Mouse (Mus musculus): ENCODE data around the gene Arl2bp.
A peak's percentile ranks its signal among the peaks of the same experiment; 100 is the strongest.

Arl2bp gene

DNA sequence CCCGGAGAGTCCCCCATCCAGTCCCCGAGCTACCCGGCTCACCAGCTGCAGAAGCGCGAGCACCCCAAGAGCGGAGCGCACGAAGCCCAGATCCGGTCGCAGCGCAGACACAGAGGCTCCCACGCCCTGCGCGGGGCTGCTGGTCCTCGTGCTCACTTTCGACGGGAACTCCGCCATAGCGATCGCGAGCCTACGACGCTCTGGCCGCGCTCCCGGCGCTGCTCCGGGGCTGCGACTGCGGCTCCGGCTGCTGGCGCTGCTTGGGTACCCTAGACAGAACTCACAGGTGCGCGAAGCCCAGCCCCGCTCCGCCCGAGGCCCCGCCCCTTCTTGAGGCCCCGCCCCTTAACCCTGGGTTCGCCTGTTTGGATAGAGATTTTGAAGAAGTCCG lies 29.6 kb downstream of the Arl2bp start, which contains the start of gene Pllp:
Pllp (minus strand) TSS at position 285 of the 391 bp plus-strand sequence.
- DNase-seq: no peak

DNA sequence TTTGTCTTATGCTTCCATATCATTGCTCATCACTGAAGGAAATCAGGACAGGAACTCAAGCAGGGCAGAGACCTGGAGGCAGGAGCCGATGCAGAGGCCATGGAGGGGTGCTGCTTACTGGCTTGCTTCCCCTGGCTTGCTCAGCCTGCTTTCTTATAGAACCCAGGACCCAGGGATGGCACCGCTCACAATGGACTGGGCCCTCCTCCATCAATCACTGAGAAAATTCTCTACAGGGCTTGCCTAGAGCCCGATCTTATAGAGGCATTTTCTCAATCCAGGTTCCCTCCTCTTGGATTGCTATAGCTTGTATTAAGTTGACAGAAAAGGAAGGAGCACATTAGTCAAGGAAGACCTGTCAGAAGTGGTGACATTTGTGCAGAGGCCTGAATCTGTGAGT lies 30.2 kb downstream of the Arl2bp start:
- DNase-seq: no peak

- no peak for DNase-seq
These were observed 31.6 kb downstream of the Arl2bp start for GRCm38 (mm10) chr8:94697956-94698355.

DNA sequence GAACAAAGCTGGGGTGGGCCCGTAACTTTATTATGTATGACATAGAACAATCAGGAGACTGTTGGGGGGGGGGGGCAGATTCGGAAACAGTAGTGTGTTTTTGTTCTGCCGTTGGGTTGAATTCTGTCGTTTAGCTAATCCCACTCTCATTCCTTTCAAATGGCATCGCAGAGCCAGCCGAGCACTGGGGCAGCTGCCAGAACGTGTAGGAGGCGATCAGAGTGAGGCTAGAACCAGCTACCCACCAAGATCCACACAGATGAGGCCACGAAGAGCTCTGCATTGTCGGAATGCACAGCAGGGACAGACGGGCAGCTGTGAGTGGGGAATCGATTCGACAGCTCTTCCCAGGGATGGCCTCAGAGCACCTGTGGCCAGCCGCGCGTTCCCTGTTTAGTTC lies 33.0 kb downstream of the Arl2bp start:
- no peak for DNase-seq

DNA sequence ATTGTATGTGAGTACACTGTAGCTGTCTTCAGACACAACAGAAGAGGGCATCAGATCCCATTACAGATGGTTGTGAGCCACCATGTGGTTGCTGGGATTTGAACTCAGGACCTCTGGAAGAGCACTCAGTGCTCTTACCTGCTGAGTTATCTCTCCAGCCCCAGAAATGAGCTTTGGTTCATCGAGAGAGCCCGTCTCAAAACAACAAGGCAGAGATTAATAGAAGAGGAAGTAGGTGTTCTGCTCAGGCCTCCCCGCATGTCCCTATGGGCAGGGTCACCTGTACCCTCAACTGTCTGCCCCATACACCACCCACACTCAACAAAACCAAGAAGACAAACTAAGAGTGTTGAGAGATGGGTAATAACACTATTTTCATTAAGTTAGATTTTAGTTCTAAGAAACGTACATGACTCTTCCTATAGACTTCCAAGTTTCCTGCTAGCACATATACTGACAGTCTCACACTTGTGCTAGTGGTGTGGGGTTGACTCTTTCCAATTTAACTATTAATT lies 34.1 kb downstream of the Arl2bp start:
- DNase-seq: no peak

GRCm38 (mm10) chr8:94702156-94702555 lies 35.8 kb downstream of the Arl2bp start:
- DNase-seq: no peak

DNA sequence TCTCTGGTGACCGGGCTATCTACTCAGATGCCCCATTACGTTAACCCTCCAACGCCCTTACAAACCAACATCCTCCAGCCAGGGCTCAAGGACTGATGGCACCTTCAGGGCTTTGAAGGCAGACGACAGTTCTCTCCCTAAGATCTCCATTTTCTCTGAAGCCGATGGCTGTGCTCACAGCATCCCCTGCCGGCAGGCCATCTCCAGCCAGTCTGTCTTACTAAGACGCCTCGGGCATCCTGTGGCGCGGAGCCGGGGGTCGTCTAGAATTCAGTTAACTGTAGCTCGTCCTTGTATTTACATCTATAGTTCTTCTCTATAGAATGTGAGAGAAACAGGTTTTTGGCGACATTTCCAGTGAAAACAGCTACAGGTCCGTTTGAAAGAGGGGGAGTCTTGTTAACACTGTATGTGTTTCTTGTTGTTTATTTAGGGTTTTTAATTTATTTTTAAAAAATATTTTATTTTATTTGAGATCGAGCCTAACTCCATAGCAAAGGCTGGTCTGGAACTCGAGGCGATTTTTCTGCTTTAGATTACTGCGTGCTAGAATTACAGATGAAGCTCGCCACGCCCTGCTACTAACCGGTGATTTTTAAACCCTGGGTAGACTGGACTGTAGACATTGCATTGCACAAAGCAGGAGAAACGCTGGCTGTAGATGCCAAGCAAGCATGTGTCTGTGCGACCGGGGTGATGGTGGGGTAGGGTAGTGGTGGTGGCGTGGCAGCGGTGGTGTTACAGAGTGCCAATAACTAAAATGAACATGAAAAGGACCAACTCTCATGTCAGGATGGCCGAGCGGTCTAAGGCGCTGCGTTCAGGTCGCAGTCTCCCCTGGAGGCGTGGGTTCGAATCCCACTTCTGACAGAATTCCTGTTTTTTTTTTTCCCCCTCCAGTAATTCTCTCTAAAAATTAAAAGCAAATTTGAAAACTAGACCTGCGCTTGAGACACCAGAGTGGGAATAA lies 36.7 kb downstream of the Arl2bp start:
- DNase-seq: peak; percentile 61 to 74

DNA sequence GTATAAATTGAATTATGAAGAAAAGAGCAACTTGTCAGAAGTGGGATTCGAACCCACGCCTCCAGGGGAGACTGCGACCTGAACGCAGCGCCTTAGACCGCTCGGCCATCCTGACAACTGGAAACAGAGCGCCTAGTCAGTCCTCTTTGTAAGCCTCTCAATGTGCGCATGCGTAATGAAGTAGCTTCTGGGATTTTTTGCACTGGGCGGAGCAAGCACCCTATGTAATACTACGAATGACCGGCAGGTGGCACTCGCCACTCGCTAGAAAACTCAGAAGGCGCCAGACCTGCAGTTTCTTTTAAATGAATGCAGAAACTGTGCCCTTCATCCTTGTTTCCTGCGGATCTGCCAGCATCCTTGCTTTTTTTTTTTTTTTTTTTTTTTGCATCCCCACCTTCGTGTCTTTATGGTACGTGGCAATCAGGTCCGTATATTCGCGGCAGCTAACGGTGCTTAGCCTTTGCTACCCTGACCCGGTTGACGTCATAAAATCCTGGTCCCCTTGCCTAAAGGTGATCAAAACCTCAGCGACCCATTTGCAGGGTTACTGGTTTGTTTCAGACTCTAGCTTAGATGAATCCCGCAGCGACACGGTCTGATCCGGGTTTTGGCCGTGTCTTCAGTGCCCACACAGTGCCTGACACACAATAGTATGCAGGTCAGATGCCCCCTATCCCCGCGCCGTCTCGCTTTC lies 37.7 kb downstream of the Arl2bp start:
- peak; percentile 83 to 91 for DNase-seq

- no peak for DNase-seq
These were observed 38.2 kb downstream of the Arl2bp start for GRCm38 (mm10) chr8:94704669-94704984.

DNA sequence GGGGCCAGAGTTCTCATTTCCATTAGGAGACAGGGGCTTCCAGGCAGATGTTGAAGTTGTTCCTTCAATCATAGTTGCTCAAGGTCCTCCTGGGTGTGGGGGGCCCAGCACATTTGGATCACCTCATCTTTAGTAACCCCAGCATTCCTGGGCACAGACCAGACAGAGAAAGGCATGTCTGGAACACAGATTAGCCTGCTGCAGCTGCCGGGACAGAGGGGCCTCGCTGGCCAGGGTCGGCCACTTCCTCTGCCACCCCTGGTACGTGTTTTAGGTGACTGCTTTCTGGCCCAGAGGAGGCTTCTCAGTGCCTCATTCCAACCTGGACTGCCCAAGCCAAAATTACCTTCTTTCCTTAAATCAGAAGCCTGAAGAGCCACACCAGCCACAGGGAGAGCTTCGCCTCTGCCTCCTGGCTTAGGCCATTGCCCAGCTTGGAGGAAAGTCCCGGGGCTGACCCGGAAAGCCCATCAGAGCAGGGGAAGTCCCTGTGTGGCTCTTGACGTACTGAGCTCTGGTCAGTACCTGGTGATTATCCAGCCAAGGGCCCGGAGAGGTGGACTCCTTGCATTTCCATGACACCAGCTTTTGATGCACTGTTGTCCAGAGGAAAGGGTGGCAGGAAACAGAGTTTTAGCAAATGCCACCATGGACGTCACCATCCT lies 39.3 kb downstream of the Arl2bp start:
- no peak for DNase-seq

GRCm38 (mm10) chr8:94706732-94707395 lies 40.5 kb downstream of the Arl2bp start:
- no peak for DNase-seq

- DNase-seq: no peak
These were observed 43.9 kb downstream of the Arl2bp start for GRCm38 (mm10) chr8:94710336-94710735.

DNA sequence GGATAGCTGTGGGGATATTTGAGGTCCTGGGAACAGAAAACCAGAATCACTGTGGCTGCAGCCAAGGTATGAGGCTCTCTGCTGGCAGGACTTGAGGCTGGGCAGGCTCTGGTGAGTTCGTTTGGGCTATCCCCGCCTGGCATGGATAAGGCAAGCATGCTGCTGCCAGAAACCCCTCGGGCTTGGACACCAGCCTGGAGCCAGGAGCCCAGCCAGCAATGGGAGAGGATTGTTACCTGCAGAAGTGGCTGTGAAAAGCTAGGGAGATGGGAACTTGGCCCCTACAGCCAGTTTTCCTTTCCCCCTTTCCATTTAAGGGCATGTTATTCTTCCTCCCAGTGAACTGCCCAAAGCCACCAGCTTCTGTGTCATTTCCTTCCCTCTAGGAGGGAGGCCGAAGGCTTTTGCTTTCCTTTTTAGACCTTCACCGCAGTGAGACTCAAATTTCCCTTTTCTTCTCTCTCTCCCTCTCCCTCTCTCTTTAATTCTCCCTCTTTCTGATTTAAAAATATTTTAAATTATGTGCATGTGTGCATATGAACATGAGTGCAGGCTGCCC lies 44.8 kb downstream of the Arl2bp start:
- DNase-seq: no peak

DNA sequence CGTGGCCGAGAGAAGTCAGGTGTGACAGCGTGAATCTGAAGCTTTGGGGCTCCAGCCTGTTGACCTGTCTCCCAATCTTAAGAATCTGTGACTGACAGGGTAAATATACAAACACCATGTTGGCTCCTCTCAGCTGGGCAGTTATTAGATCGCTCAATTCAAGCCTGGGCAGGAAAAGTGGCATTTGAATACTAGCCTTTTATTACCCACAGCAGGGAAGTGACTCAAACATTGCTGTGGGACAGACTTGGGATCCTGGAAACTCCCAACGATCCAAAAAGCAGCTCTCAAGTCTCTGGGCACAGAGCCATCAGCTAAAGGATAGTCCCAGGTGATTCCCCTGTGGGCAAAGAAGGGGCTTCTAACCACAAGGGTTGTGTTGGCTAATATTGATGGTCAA lies 48.2 kb downstream of the Arl2bp start:
- no peak for DNase-seq

GRCm38 (mm10) chr8:94715871-94716270 lies 49.5 kb downstream of the Arl2bp start:
- DNase-seq: no peak

GRCm38 (mm10) chr8:94716841-94717240 lies 50.4 kb downstream of the Arl2bp start:
- no peak for DNase-seq
